Mouse (Mus musculus) lung, adult 2 months (tissue): ENCODE results near the gene Slc23a2.

Experiments
- CTCF ChIP-seq: fragments of 200-500 bp; IDR thresholded peaks from 2 replicates; pipeline ENCODE4 v1.5.1; 2011; ENCODE audit warnings: mild to moderate bottlenecking, low read length, control low read depth; ENCODE audit not compliant: insufficient read depth
- POLR2A ChIP-seq: fragments of 200-500 bp; IDR thresholded peaks from 2 replicates; pipeline ENCODE4 v1.6.1; 2011; ENCODE audit warnings: low read depth, mild to moderate bottlenecking, control low read depth, low read length, borderline replicate concordance; ENCODE audit errors: extremely low read depth

DNA sequence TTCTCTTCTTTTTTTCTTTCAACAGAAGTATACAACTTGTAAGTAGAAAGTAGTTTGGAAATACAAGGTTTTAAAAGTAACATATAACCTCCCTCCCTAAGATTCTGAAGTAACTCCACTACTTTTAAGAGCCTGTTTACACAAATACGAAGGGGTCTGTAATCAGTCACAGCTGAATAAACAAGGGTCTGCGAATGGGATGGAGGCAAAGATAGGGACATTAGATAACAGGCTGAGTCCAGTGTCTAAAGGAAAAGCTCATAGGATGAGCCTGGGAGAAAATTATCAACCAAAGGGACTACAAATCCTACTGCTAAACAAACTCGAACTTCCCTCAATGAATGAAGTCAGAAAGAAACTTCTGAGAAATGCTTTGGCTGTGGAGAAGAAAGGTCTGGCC is 95.0 kb downstream of the Slc23a2 start:
- TF ChIP-seq POLR2A (no peak), CTCF (no peak)
